Mouse (Mus musculus) heart, adult 18-20 months (tissue): ENCODE data around the gene Thsd4. TPM values are rescaled to one million over a fixed set of nuclear protein-coding genes. Genes with fewer than 3 reads are reported as not detected.
A peak's percentile ranks its signal among the peaks of the same experiment; 100 is the strongest.
"Not testable (repeated sequence)": the region's sequence is repeated elsewhere in the genome, so short reads cannot be mapped to it uniquely, and the experiment has no call there.

Experiments
- DNase-seq, 2 experiments: peaks; one replicate each; pipeline ENCODE4 v3.0.0; 2021 to 2022; ENCODE audit warnings: mixed read lengths in 1 of 2
- total RNA-seq, 2 experiments: library from RNA; stranded (reverse); gene quantifications; 2 replicates each; pipeline ENCODE4 v1.2.3; 2021

Thsd4 gene
- total RNA-seq, 2 experiments from 2014 or later, result 4.4 to 4.7 TPM

DNA sequence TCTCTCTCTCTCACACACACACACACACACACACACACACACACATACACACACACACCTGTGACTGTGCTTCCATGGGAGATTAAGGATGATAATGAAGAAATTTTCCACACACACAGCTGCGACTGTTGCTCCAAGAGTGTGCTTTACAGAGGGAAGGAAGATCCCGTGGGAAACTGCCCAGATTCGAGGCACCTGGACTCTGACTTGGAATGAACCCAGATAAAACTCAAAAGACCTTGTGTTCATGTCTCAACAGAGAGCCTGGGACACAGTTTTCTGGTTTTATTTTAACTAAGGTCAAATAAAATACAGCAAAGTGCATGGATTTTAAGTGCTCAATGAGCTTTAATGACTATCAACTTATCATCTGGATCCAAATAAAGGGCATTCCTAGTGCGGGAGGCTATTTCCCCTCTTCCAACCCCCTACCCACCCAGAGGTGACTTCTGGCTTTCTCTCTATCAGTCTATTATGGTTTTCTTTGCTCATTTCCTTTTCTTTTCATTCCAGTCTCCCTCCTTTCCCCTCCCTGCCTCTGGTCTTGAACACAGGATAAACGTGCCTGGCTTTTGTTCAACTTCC is 579.3 kb downstream of the Thsd4 start:
- no peak for DNase-seq

DNA sequence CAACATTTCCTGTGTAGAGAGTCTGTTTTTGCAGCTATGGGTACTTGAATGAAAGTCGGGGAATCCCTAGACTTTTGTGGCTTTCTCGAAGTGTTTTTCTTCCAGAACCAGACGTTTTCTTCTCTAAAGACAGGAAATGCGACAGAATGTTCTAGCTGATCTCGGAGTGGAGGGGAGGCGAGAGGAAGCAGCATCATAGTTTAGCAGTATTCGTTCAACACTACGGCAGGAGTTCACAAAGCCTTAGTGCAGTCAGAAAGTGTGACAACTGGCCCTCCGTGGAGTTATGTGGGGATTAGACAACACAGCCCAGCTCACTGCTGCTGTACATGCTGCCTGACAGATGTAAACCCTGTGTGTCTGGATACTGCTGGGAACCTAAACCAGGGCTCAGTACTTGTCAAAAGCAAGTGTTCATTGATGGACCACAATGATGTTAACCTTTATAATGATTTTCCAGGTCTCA is 579.9 kb downstream of the Thsd4 start:
- DNase-seq, result peak in 1 of 2 experiments; percentile 7

DNA sequence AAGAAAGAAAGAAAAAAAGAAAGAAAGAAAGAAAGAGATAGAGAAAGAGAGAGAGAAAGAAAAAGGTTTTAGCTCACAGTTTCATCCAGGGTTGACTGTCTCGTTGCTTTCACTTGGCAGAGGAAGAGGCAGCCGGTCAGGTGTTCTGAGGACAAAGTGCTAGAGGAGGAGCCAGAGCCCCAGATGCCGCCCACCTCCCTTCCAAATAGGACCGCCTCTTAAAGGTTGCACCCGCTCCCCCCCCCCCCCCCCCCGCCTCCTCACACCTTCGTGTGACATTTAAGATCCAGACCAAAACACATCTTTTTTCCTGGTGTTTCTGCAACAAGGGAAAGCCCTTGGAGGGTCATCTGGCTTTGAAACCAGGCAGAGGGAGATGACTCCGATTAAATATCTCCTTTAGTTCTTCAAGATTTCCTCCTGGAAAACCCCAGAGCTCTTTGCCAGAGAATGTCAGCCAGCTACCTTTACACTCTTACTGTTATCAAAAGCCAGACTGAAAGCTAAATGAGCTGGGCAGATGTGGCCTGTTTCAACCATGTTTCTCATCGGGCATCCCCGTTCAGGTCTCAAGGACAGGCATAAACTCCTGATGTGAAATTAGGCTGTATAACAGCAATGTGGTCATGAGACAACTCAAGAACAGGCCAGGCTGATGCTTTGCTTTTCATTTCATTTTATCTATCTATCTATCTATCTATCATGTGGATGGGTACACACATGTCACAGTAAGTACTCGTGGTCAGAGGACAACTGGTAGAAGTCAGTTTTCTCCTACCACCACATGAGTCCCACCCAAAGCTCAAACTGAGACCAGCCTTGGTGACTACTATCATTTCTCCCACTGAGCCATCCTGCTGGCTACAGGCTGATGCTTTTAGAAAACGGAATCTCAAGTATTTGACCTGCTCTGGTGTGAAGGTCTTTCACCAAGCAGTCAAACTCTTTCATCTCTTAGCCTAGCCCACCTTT is 580.6 kb downstream of the Thsd4 start:
- no peak for DNase-seq

DNA sequence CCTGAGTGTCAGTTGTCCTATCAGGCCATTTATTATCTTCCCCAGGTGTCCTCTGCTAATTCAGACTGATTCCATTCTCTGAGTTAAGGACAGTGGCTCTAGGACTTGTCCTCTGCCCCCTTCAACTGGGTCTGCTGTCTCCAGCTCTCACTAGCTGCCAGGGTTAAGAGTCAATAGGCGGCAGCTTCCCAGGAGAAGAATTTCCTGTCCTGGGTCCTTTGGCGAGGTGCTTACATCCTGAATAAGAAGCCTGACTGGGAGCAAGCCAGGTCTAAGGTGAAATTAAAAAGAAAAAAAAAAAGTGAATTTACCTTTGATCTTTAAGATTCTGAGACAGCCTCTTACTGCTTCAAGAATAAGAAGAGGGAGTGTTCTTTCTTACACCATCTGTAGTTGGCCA is 582.2 kb downstream of the Thsd4 start:
- no peak for DNase-seq

DNA sequence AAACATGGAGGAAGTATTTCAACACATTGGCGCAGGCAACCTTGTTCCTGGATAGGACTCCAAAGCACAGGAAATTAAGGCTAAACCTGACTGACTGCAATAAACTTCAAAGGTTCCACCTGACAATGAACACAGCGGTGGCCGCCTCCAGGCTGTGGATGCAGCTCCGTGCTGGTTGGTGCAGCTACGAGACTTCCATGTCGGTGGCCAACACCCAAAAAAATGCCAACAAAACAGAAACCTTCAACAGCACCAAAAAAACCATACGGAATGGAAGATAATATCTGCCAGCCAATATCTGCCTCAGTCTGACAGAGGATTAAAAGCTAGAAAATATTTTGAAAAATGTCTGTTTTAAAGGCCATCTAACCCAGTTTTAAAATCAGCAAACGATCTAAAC is 583.3 kb downstream of the Thsd4 start:
- no peak for DNase-seq

DNA sequence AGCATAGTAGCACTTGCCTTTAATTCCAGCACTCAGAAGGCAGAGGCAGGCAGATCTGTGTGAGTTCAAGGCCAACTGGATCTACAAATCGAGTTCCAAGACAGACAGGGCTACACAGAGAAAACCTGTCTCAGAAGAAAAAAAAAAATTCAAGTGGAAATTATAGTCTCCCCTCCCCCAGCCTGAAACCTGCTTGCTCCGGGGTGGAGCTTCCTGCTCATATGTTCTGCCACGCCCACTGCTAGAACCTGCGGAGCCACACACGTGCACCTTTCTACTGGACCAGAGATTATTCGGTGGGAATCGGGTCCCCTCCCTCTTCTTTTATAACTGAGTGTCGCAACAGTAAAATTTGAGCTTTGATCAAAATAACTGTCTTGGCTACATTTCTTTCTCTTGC is 586.0 kb downstream of the Thsd4 start:
- DNase-seq, result not testable (repeated sequence)

DNA sequence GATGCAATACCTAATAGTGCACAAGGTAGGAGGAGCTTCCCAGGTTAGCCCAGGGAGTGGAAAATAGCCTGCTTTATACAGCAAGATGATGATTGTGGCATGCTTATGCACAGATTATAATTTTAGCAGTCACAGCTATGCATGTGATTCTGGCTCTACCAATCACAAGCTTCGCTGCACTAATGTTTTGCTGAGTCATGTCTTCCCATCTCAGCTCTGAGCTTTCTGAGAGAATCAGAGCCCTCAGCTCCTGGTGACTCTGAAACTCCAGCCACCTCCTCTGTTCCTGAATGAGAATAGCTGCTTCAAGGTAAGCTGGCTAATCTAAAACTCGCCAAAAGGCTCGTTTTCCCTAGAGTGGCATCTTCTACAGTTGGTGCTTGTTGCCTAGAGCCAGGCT is 591.6 kb downstream of the Thsd4 start:
- DNase-seq, result no peak

Other genes with a start within 250 kb of the Thsd4 start
- 1 to 10 TPM; 3.5 to 4.4 TPM for gene Lrrc49, start 166.1 kb upstream of the Thsd4 start, total RNA-seq
- gene Larp6, start 190.9 kb upstream of the Thsd4 start, total RNA-seq, result 1 to 10 TPM; 1.1 to 1.3 TPM